Mouse (Mus musculus): ENCODE results near the gene Rin2. TPM values are rescaled to one million over a fixed set of nuclear protein-coding genes. Genes with fewer than 3 reads are reported as not detected.
A peak's percentile ranks its signal among the peaks of the same experiment; 100 is the strongest.

Rin2 gene
- total and polyA plus RNA-seq, 2 experiments, result 3.4 to 10.9 TPM

- H3K4me3 ChIP-seq (ENCODE audit: insufficient read depth, low read depth, low read length), result no peak overlapping the region
- peaks cover 4% of the 10 kb centered on the region; the same call in 1 of the 2 replicates for H3K36me3 ChIP-seq (ENCODE audit: control insufficient read depth, insufficient read depth, low read length)
- H3K4me1 ChIP-seq (ENCODE audit: control insufficient read depth, insufficient read depth, low read length), result peaks cover 12% of the 10 kb centered on the region
- TF ChIP-seq CTCF (IDR thresholded peaks at IDR 0.05; ENCODE audit: low read depth, low read length) (no peak), POLR2A (IDR thresholded peaks at IDR 0.05; ENCODE audit: extremely low read depth, insufficient read depth, low read length) (no peak)
- H3K27ac ChIP-seq (replicated peaks; ENCODE audit: insufficient read depth, low read depth, low read length), result no peak overlapping the region
- peaks cover 5% of the 10 kb centered on the region; the same call in 1 of the 2 replicates for H3K79me2 ChIP-seq (ENCODE audit: control insufficient read depth, insufficient read depth, low read length)
- no peak overlapping the region for H3K9ac ChIP-seq (ENCODE audit: low read depth, low read length)
- no peaks in the 10 kb centered on the region for H3K27me3 ChIP-seq (ENCODE audit: control insufficient read depth, insufficient read depth, low read length)
- WGBS, result 73% methylated on average over 5 of the region's 5 CpGs
- no peak for DNase-seq (ENCODE audit: extremely low read depth, low read depth, low spot score)
Observed at GRCm38 (mm10) chr2:145832836-145833221, 157.8 kb downstream of the Rin2 start.

GRCm38 (mm10) chr2:145833341-145833740, 158.3 kb downstream of the Rin2 start:
- peaks cover 8% of the 10 kb centered on the region for H3K4me1 ChIP-seq (ENCODE audit: control insufficient read depth, insufficient read depth, low read length)
- no peak overlapping the region for H3K27ac ChIP-seq (replicated peaks; ENCODE audit: insufficient read depth, low read depth, low read length)
- no peak for TF ChIP-seq POLR2A (IDR thresholded peaks at IDR 0.05; ENCODE audit: extremely low read depth, insufficient read depth, low read length)
- H3K27me3 ChIP-seq (ENCODE audit: control insufficient read depth, insufficient read depth, low read length), result no peaks in the 10 kb centered on the region
- 92% methylated on average over 3 of the region's 3 CpGs for WGBS
- H3K9ac ChIP-seq (ENCODE audit: low read depth, low read length), result no peak overlapping the region
- no peak overlapping the region for H3K4me3 ChIP-seq (ENCODE audit: insufficient read depth, low read depth, low read length)
- no peak for DNase-seq (ENCODE audit: extremely low read depth, low read depth, low spot score)
- peaks cover 5% of the 10 kb centered on the region; the same call in 1 of the 2 replicates for H3K79me2 ChIP-seq (ENCODE audit: control insufficient read depth, insufficient read depth, low read length)
- H3K36me3 ChIP-seq (ENCODE audit: control insufficient read depth, insufficient read depth, low read length), result peaks cover 4% of the 10 kb centered on the region; the same call in 1 of the 2 replicates

GRCm38 (mm10) chr2:145835920-145836319, 160.9 kb downstream of the Rin2 start:
- Histone ChIP-seq H3K79me2 (ENCODE audit: control insufficient read depth, insufficient read depth, low read length) (peaks cover 5% of the 10 kb centered on the region; the same call in 1 of the 2 replicates), H3K27me3 (ENCODE audit: control insufficient read depth, insufficient read depth, low read length) (no peaks in the 10 kb centered on the region), H3K36me3 (ENCODE audit: control insufficient read depth, insufficient read depth, low read length) (peaks cover 9% of the 10 kb centered on the region), H3K4me1 (ENCODE audit: control insufficient read depth, insufficient read depth, low read length) (peaks cover 2% of the 10 kb centered on the region; the same call in 1 of the 2 replicates), H3K4me3 (ENCODE audit: insufficient read depth, low read depth, low read length) (no peak overlapping the region), H3K27ac (replicated peaks; ENCODE audit: insufficient read depth, low read depth, low read length) (no peak overlapping the region), H3K9ac (ENCODE audit: low read depth, low read length) (no peak overlapping the region)
- peak; percentile 79 for DNase-seq (ENCODE audit: extremely low read depth, low read depth, low spot score)
- 36% methylated on average over 1 of the region's 1 CpGs for WGBS
- TF ChIP-seq CTCF (IDR thresholded peaks at IDR 0.05; ENCODE audit: low read depth, low read length), result no peak
- no peak for TF ChIP-seq POLR2A (IDR thresholded peaks at IDR 0.05; ENCODE audit: extremely low read depth, insufficient read depth, low read length)

GRCm38 (mm10) chr2:145838675-145839074, 163.7 kb downstream of the Rin2 start:
- H3K27ac ChIP-seq (replicated peaks; ENCODE audit: insufficient read depth, low read depth, low read length), result no peak overlapping the region
- H3K9ac ChIP-seq (ENCODE audit: low read depth, low read length), result no peak overlapping the region
- H3K4me1 ChIP-seq (ENCODE audit: control insufficient read depth, insufficient read depth, low read length), result peaks cover 2% of the 10 kb centered on the region; the same call in 1 of the 2 replicates
- no peak for DNase-seq (ENCODE audit: extremely low read depth, low read depth, low spot score)
- H3K4me3 ChIP-seq (ENCODE audit: insufficient read depth, low read depth, low read length), result no peak overlapping the region
- no peak for TF ChIP-seq POLR2A (IDR thresholded peaks at IDR 0.05; ENCODE audit: extremely low read depth, insufficient read depth, low read length)
- H3K27me3 ChIP-seq (ENCODE audit: control insufficient read depth, insufficient read depth, low read length), result no peaks in the 10 kb centered on the region
- peaks cover 9% of the 10 kb centered on the region for H3K36me3 ChIP-seq (ENCODE audit: control insufficient read depth, insufficient read depth, low read length)
- H3K79me2 ChIP-seq (ENCODE audit: control insufficient read depth, insufficient read depth, low read length), result 0 out of 2 replicates have a peak, but pooled peaks cover 5% of the 10 kb centered on the region
- WGBS, result 88% methylated on average over 3 of the region's 3 CpGs

- WGBS, result 92% methylated on average over 9 of the region's 9 CpGs
- no peak overlapping the region for H3K9ac ChIP-seq (ENCODE audit: low read depth, low read length)
- 0 out of 2 replicates have a peak, but pooled peaks cover 5% of the 10 kb centered on the region for H3K79me2 ChIP-seq (ENCODE audit: control insufficient read depth, insufficient read depth, low read length)
- no peaks in the 10 kb centered on the region for H3K27me3 ChIP-seq (ENCODE audit: control insufficient read depth, insufficient read depth, low read length)
- peaks cover 8% of the 10 kb centered on the region for H3K36me3 ChIP-seq (ENCODE audit: control insufficient read depth, insufficient read depth, low read length)
- no peak overlapping the region for H3K27ac ChIP-seq (replicated peaks; ENCODE audit: insufficient read depth, low read depth, low read length)
- H3K4me3 ChIP-seq (ENCODE audit: insufficient read depth, low read depth, low read length), result no peak overlapping the region
- DNase-seq (ENCODE audit: extremely low read depth, low read depth, low spot score), result no peak
- no peak for TF ChIP-seq CTCF (IDR thresholded peaks at IDR 0.05; ENCODE audit: low read depth, low read length)
- no peak for TF ChIP-seq POLR2A (IDR thresholded peaks at IDR 0.05; ENCODE audit: extremely low read depth, insufficient read depth, low read length)
- peaks cover 2% of the 10 kb centered on the region; the same call in 1 of the 2 replicates for H3K4me1 ChIP-seq (ENCODE audit: control insufficient read depth, insufficient read depth, low read length)
Observed at GRCm38 (mm10) chr2:145839565-145840315, 164.7 kb downstream of the Rin2 start.

GRCm38 (mm10) chr2:145840320-145840719, 165.3 kb downstream of the Rin2 start:
- TF ChIP-seq POLR2A (IDR thresholded peaks at IDR 0.05; ENCODE audit: extremely low read depth, insufficient read depth, low read length) (no peak), CTCF (IDR thresholded peaks at IDR 0.05; ENCODE audit: low read depth, low read length) (no peak)
- Histone ChIP-seq H3K36me3 (ENCODE audit: control insufficient read depth, insufficient read depth, low read length) (peaks cover 13% of the 10 kb centered on the region), H3K27ac (replicated peaks; ENCODE audit: insufficient read depth, low read depth, low read length) (no peak overlapping the region), H3K27me3 (ENCODE audit: control insufficient read depth, insufficient read depth, low read length) (no peaks in the 10 kb centered on the region), H3K9ac (ENCODE audit: low read depth, low read length) (no peak overlapping the region), H3K4me1 (ENCODE audit: control insufficient read depth, insufficient read depth, low read length) (peaks cover 2% of the 10 kb centered on the region; the same call in 1 of the 2 replicates), H3K4me3 (ENCODE audit: insufficient read depth, low read depth, low read length) (no peak overlapping the region), H3K79me2 (ENCODE audit: control insufficient read depth, insufficient read depth, low read length) (0 out of 2 replicates have a peak, but pooled peaks cover 5% of the 10 kb centered on the region)
- DNase-seq (ENCODE audit: extremely low read depth, low read depth, low spot score), result no peak
- 89% methylated on average over 3 of the region's 3 CpGs for WGBS

Data from liver, adult 2 months (tissue).